Mouse (Mus musculus) midbrain, embryonic 12.5 days (tissue): ENCODE data around the gene Grik2. TPM values are rescaled to one million over a fixed set of nuclear protein-coding genes. Genes with fewer than 3 reads are reported as not detected.

Experiments
- ATAC-seq: fragments of 200-750 bp; cut with Nextera tagmentation; 2 replicates; pipeline ENCODE4 v1.8.0; 2017; ENCODE audit warnings: low read depth, moderate TSS enrichment, moderate library complexity; ENCODE audit not compliant: low FRiP score
- H3K27ac ChIP-seq: fragments of 300-500 bp; sonication (generic); replicated peaks from 2 replicates; pipeline ENCODE4 v1.5.1; 2016; ENCODE audit warnings: mild to moderate bottlenecking
- H3K27me3 ChIP-seq: fragments of 300-500 bp; sonication (generic); 2 replicates; pipeline ENCODE4 v1.6.1; 2016; ENCODE audit warnings: mild to moderate bottlenecking
- H3K36me3 ChIP-seq: fragments of 300-500 bp; sonication (generic); 2 replicates; pipeline ENCODE4 v1.6.1; 2016
- H3K4me1 ChIP-seq: fragments of 300-500 bp; sonication (generic); 2 replicates; pipeline ENCODE4 v1.6.1; 2016
- H3K4me2 ChIP-seq: fragments of 300-500 bp; sonication (generic); replicated peaks from 2 replicates; pipeline ENCODE4 v1.6.1; 2016; ENCODE audit warnings: mild to moderate bottlenecking, moderate library complexity
- H3K4me3 ChIP-seq: fragments of 300-500 bp; sonication (generic); 2 replicates; pipeline ENCODE4 v1.5.1; 2016; ENCODE audit warnings: mild to moderate bottlenecking
- H3K9ac ChIP-seq: fragments of 300-500 bp; sonication (generic); replicated peaks from 2 replicates; pipeline ENCODE4 v1.6.1; 2016; ENCODE audit warnings: mild to moderate bottlenecking, moderate library complexity
- H3K9me3 ChIP-seq: fragments of 300-500 bp; sonication (generic); 2 replicates; pipeline ENCODE4 v1.6.1; 2016; ENCODE audit warnings: mild to moderate bottlenecking
- WGBS: fragments of 180-500 bp; shearing (Covaris S2); methylation state at CpG from one replicate; pipeline ENCODE4 v1.1.7; 2016; 5-methylcytosine and 5-hydroxymethylcytosine counted together
- polyA plus RNA-seq: library from polyadenylated mRNA; unstranded; fragments of >200 nt; fragmentation: Nextera tagmentation; extraction: Ambion mirVana; gene quantifications from 2 replicates; pipeline ENCODE4 v1.2.1, GENCODE M21; 2016

Grik2 gene
- polyA plus RNA-seq, 1 experiment from 2014 or later = 20.2 TPM

DNA sequence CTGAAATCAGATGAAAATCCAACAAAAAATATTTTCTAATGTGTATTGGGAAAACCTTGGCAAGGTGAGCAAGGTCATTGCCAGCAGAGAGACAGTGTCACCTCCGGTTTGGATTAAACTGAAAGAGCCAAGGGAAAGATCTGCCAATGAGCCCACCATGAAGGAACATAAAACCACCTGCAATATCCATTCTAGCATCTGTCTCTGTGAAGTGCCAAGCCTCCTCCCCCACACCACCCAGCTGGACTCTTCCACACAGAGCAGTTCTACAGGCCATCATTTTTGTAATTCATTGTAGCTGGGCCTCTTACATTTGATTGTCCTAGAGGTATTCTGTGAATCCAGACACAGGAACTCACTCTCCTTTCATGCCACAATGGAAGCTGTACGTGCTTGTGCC, 148.7 kb downstream of the Grik2 start:
- 88% methylated on average over 2 of the region's 2 CpGs for WGBS
- H3K9me3 ChIP-seq = no peaks in the 10 kb centered on the region

DNA sequence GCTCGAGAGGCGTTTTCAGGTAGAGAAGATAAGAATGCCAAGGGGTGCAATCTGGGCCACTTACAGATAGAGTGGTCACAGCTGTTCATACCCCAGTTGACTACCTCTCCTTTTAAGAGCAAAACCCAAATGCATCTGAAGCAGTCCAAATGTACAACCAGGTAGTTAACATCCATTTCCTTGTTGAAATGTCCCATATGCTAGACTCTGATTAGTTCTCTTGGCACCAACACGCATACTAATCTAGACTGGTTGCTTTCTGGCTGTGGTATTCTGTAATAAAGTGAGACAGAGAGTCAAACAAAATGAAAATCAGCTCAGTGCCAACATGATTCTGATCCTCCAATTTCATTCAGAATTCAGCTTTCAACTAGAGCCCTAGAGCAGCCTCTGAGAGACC, 164.6 kb downstream of the Grik2 start:
- 90% methylated on average over 3 of the region's 3 CpGs for WGBS

More for the DNA sequence above, 148.7 kb downstream of the Grik2 start:
- no peak overlapping the region for H3K4me2 ChIP-seq
- H3K9ac ChIP-seq = no peak overlapping the region
- no peak for ATAC-seq
- no peaks in the 10 kb centered on the region for H3K4me1 ChIP-seq
- no peaks in the 10 kb centered on the region for H3K27me3 ChIP-seq
- no peak overlapping the region for H3K27ac ChIP-seq
- no peaks in the 10 kb centered on the region for H3K36me3 ChIP-seq
- no peak overlapping the region for H3K4me3 ChIP-seq

DNA sequence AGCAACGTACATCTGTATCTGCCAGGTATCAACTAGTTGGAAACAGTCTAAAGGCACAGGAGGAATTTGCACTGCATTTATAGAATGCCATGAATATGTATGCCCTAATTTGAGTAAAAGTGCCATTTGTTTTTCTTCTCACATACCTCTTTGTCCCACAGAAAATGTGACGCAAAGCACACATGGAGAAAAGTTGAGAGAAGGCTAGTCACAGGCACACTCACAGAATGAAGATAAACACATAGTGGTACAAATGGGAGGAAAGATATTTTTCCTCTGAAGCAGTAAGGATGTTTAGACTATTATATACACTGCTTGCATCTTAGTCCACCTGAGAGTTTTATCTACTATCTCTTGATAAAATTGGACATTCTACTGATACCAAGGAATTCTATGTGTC, 190.9 kb downstream of the Grik2 start:
- Histone ChIP-seq H3K27ac (no peak overlapping the region), H3K9me3 (no peaks in the 10 kb centered on the region), H3K4me3 (no peak overlapping the region), H3K36me3 (no peaks in the 10 kb centered on the region), H3K27me3 (no peaks in the 10 kb centered on the region), H3K9ac (no peak overlapping the region), H3K4me1 (no peaks in the 10 kb centered on the region), H3K4me2 (no peak overlapping the region)
- WGBS = 72% methylated on average over 2 of the region's 2 CpGs
- no peak for ATAC-seq

More for the DNA sequence above, 164.6 kb downstream of the Grik2 start:
- H3K27ac ChIP-seq = no peak overlapping the region
- H3K36me3 ChIP-seq = no peaks in the 10 kb centered on the region
- H3K4me2 ChIP-seq = no peak overlapping the region
- no peak for ATAC-seq
- H3K9me3 ChIP-seq = no peaks in the 10 kb centered on the region
- no peaks in the 10 kb centered on the region for H3K27me3 ChIP-seq
- no peaks in the 10 kb centered on the region for H3K4me1 ChIP-seq
- no peak overlapping the region for H3K9ac ChIP-seq
- H3K4me3 ChIP-seq = no peak overlapping the region

DNA sequence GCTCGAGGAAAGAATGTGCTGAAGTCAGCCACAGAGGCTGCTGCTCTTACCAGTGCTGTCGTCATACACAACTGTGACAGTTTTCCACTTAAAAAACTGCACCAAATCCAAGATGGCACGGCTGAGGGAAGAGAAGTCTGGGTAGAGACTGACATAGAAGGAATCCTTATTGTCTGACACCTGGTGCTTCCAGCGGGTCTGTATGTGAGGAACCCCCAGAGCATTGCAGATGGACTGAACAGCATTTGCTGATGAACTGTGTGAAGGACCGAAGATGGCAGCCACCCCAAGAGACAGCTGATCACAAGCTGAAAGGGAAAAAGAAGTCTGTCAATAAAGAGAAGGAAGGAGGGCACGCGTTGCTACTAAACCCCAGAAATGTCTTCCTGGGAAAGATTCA, 215.1 kb downstream of the Grik2 start:
- Histone ChIP-seq H3K27ac (no peak overlapping the region), H3K27me3 (no peaks in the 10 kb centered on the region), H3K36me3 (no peaks in the 10 kb centered on the region; the same call in 1 of the 2 replicates), H3K4me2 (no peak overlapping the region), H3K9me3 (no peaks in the 10 kb centered on the region), H3K9ac (no peak overlapping the region), H3K4me1 (no peaks in the 10 kb centered on the region), H3K4me3 (no peak overlapping the region)
- 86% methylated on average over 7 of the region's 7 CpGs for WGBS
- no peak for ATAC-seq

DNA sequence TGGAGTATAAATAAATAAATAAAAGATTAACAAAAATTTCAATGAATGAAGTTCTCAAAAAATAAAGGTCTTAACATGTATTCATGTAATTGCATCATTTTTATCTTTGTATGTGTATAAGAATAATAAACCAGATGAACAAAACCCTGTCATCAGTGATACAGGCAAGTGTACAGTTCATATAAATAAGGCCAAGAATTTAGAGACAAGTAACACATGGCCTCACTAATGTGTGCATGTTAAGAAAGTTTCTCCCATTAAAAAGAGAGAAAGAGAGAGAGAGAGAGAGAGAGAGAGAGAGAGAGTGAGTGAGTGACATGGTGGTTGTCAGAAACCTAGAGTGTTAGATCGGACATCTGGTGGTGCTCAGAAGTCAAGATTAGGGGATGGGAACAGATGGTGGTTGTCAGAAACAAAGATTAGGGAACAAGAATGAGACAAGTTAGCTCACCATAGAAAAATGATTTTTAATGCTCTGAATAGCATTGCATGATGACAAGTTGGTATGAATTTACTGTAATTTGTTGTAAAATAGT, 228.6 kb downstream of the Grik2 start:
- H3K36me3 ChIP-seq = no peaks in the 10 kb centered on the region
- H3K9ac ChIP-seq = no peak overlapping the region
- H3K4me2 ChIP-seq = no peak overlapping the region
- H3K9me3 ChIP-seq = no peaks in the 10 kb centered on the region
- ATAC-seq = no peak
- H3K4me3 ChIP-seq = no peak overlapping the region
- no peaks in the 10 kb centered on the region for H3K27me3 ChIP-seq
- WGBS = 87% methylated on average over 1 of the region's 1 CpGs
- H3K27ac ChIP-seq = no peak overlapping the region
- H3K4me1 ChIP-seq = no peaks in the 10 kb centered on the region

DNA sequence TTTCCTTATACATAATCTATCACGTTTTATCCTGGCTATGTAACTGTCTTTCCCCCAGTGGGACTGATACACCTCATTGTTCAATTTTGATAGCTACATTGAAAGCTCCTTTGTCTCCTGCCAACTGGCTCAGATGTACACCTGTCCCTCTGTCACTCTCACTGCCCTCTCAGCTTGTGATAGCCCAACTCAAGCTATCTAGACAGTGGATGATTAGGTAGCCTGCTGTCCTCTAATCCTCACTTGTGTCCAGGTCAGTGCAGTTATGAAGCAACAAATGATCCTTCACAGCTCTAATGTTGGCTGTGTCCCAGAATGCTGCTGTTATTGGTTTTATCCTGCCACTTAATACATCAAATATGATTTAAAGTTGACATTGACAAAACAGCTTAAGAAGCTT, 246.3 kb downstream of the Grik2 start:
- 57% methylated on average over 1 of the region's 1 CpGs for WGBS
- Histone ChIP-seq H3K27ac (no peak overlapping the region), H3K9me3 (no peaks in the 10 kb centered on the region)

DNA sequence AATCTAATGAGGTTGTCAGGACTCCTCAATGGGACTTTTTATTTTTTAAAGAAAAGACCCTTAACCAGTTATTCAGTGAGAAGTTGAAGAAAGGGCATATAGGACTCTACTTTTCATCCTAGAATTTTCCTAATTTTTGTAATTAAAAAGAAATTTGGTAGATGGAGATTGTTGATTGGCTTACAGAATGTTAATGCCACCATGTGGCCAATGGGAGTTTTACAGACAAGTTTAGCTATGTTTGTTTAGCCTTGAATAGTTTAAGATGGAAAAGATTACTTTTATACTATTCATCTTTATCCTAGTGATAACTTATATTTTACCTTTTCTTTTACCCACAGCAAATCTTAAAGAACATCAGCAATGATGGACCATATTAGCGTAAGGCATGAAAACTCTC, 268.8 kb downstream of the Grik2 start:
- Histone ChIP-seq H3K27me3 (no peaks in the 10 kb centered on the region), H3K27ac (no peak overlapping the region), H3K9me3 (no peaks in the 10 kb centered on the region), H3K4me2 (no peak overlapping the region), H3K9ac (no peak overlapping the region), H3K4me1 (no peaks in the 10 kb centered on the region), H3K4me3 (no peak overlapping the region), H3K36me3 (no peaks in the 10 kb centered on the region)
- no peak for ATAC-seq
- WGBS = 96% methylated on average over 1 of the region's 1 CpGs

More for the DNA sequence above, 246.3 kb downstream of the Grik2 start:
- ATAC-seq = no peak
- Histone ChIP-seq H3K36me3 (no peaks in the 10 kb centered on the region), H3K27me3 (no peaks in the 10 kb centered on the region), H3K4me2 (no peak overlapping the region), H3K4me1 (no peaks in the 10 kb centered on the region), H3K9ac (no peak overlapping the region), H3K4me3 (no peak overlapping the region)

DNA sequence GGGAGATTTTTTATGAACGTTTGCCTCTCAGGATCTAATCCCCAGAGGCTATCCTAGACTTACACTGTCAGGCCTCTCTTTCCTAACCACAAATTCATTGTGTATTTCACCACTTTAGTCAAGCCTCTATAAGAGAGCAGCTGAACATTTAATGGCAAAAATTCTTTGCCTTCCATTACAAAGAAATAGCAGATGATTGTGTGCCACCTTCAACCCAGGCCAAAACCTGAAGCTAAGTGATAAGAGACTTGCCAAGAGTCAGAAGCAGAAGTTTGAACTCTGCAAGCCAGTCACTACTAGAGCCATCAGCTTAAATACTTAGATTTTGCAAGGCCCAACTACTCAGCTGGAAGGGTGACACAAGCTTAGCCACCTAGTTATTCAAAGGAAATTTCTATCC, 287.9 kb downstream of the Grik2 start:
- no peak for ATAC-seq
- Histone ChIP-seq H3K4me3 (no peak overlapping the region), H3K9ac (no peak overlapping the region), H3K27me3 (no peaks in the 10 kb centered on the region), H3K36me3 (no peaks in the 10 kb centered on the region), H3K27ac (no peak overlapping the region), H3K9me3 (no peaks in the 10 kb centered on the region), H3K4me1 (no peaks in the 10 kb centered on the region), H3K4me2 (no peak overlapping the region)
- 59% methylated on average over 1 of the region's 1 CpGs for WGBS

DNA sequence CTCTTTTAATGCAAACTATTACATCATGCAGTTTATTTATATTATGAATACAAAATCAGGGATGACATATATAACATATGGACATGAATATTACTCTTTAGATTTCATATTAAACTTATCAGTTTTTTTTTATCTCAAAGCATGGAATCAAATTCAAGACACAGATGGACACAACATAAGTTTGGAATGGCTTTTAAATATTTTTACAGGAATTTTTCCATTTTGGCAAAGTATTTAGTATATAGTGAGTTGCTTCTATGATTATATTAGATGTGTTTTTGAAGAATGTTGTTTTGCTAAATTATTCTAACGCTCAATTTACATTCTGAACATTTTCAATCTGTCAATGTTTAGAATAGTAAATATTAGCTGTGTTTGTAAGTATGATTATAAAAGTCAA, 291.3 kb downstream of the Grik2 start:
- H3K36me3 ChIP-seq = no peaks in the 10 kb centered on the region
- WGBS = 88% methylated on average over 1 of the region's 1 CpGs
- no peak overlapping the region for H3K27ac ChIP-seq
- H3K4me3 ChIP-seq = no peak overlapping the region
- H3K9me3 ChIP-seq = no peaks in the 10 kb centered on the region
- no peak for ATAC-seq
- H3K9ac ChIP-seq = no peak overlapping the region
- no peaks in the 10 kb centered on the region for H3K4me1 ChIP-seq
- no peak overlapping the region for H3K4me2 ChIP-seq
- no peaks in the 10 kb centered on the region for H3K27me3 ChIP-seq

DNA sequence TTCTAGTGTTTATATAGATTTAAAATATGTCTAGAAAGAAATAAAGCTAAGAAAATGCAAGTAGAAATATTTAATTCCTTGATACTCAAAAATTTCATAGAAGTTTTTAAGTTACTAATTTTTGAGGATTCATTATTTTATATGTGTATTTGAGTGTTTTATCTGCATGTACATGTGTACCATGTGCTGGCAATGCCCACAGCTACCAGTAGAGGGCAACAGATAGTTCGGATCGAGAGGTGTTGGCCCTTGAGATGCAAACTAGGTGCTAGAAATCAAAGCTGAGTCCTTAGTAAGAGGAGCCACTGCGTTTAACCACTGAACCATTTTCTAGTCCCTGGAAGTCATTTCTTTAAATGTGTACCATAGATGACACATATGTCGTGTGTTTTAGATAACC, 307.1 kb downstream of the Grik2 start:
- no peak overlapping the region for H3K9ac ChIP-seq
- H3K36me3 ChIP-seq = no peaks in the 10 kb centered on the region
- H3K4me3 ChIP-seq = no peak overlapping the region
- H3K4me1 ChIP-seq = no peaks in the 10 kb centered on the region
- H3K4me2 ChIP-seq = no peak overlapping the region
- 85% methylated on average over 4 of the region's 4 CpGs for WGBS
- no peaks in the 10 kb centered on the region for H3K9me3 ChIP-seq
- no peaks in the 10 kb centered on the region for H3K27me3 ChIP-seq
- no peak overlapping the region for H3K27ac ChIP-seq
- ATAC-seq = no peak

DNA sequence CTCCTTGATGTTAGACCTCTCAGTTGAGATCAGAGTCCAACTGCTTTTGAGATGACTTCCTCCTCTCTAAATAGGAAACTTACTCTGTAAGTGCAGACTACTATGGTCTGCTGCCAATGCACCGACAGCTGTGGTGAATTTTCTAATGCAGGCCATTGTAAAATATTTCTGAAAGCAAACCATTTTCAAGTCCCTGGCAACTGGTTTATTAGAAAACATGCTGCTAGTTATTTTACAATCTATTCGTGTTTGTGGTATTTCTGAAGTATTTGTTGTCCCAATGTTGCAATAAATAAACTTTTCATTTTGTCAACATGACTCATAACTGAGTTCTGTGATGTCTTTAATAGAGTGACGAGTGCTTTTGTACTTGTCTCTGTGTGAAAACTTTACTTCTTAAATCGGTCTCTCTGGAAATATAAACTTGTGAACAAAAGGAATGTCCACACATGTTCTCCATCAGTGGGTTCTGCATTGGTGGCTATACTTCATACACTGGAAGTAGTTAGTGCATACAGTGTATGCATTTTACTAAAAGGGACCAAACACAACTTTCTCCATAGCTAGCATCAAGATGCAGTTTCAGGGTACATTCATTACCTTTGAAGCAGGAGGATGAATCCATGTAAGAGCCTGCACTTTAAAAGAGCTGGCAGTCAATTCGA, 308.3 kb downstream of the Grik2 start:
- Histone ChIP-seq H3K27ac (no peak overlapping the region), H3K9ac (no peak overlapping the region), H3K4me1 (no peaks in the 10 kb centered on the region), H3K9me3 (no peaks in the 10 kb centered on the region), H3K4me3 (no peak overlapping the region), H3K27me3 (no peaks in the 10 kb centered on the region), H3K4me2 (no peak overlapping the region), H3K36me3 (no peaks in the 10 kb centered on the region)
- 83% methylated on average over 5 of the region's 5 CpGs for WGBS
- no peak for ATAC-seq

DNA sequence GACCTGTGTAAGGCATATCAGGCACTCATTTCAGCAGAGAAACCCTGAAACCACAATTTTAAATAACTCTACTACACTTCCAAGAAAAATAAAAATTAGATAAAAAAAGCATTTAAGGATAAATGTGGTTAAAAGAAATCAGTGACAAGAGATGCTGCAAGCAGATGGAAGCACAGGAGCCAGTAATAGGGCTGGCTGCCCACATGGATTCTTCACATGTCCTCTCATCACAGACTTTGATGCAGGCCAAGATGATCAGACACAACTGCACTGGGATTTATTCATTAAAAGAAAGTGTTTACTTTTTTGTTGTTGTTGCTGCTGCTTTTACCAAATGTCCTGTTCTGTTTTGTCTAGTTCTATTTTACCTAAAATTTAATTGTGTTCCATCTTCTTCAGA, 315.0 kb downstream of the Grik2 start:
- Histone ChIP-seq H3K27ac (no peak overlapping the region), H3K4me3 (no peak overlapping the region), H3K4me1 (no peaks in the 10 kb centered on the region), H3K9ac (no peak overlapping the region), H3K9me3 (no peaks in the 10 kb centered on the region), H3K4me2 (no peak overlapping the region), H3K36me3 (no peaks in the 10 kb centered on the region), H3K27me3 (no peaks in the 10 kb centered on the region)
- ATAC-seq = no peak

DNA sequence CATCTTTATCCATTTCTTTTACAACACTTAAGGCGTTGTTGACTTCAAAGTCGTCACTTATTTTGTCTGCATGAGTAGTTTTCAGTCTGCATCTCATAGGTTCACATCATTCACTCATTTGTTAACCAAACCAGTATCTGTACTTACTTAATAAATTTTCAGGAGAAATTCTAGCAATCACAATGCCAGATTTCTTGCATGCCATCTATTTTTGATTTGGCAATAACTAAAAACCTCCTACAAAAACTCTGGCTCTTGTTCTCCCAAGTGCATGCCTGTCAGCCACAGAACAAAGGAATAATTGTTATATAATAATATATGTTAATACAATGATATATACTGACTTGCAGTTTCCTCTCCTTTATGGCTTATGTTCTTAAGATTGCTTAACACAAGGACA, 331.8 kb downstream of the Grik2 start:
- Histone ChIP-seq H3K4me3 (no peak overlapping the region), H3K27ac (no peak overlapping the region), H3K9ac (no peak overlapping the region), H3K4me2 (no peak overlapping the region), H3K27me3 (no peaks in the 10 kb centered on the region), H3K4me1 (no peaks in the 10 kb centered on the region), H3K36me3 (no peaks in the 10 kb centered on the region), H3K9me3 (no peaks in the 10 kb centered on the region)
- no peak for ATAC-seq
- WGBS = 81% methylated on average over 2 of the region's 2 CpGs
